Mouse (Mus musculus): ENCODE measurements around the gene Gm49340. TPM values are rescaled to one million over a fixed set of nuclear protein-coding genes. Genes with fewer than 3 reads are reported as not detected.
"Not testable (repeated sequence)": the region's sequence is repeated elsewhere in the genome, so short reads cannot be mapped to it uniquely, and the experiment has no call there.

Gene Gm49340
- polyA plus RNA-seq (2017; shearing (Covaris generic)) = not detected

GRCm38 (mm10) chr11:73329442-73329841, at the start of gene Gm49340, which contains the start of the genes Aspa and Spata22:
Gene Gm49340, plus strand, starts transcription at chr11:73329741.
Gene Aspa, minus strand, starts transcription at chr11:73329596.
Gene Spata22, plus strand, starts transcription at chr11:73329741.
- ATAC-seq = no peak

- ATAC-seq = no peak
Measured at GRCm38 (mm10) chr11:73280710-73281109, 48.8 kb upstream of the Gm49340 start.

GRCm38 (mm10) chr11:73281528-73282027, 48.0 kb upstream of the Gm49340 start:
- peak; percentile 65 for ATAC-seq

- ATAC-seq = no peak
Measured at GRCm38 (mm10) chr11:73283369-73283768, 46.2 kb upstream of the Gm49340 start.

- no peak for ATAC-seq
Measured at GRCm38 (mm10) chr11:73283926-73284325, 45.6 kb upstream of the Gm49340 start.

GRCm38 (mm10) chr11:73284351-73284750, 45.2 kb upstream of the Gm49340 start:
- no peak for ATAC-seq

- ATAC-seq = no peak
Measured at GRCm38 (mm10) chr11:73289621-73290020, 39.9 kb upstream of the Gm49340 start.

- no peak for ATAC-seq
Measured at GRCm38 (mm10) chr11:73303123-73303522, 26.4 kb upstream of the Gm49340 start.

- ATAC-seq = no peak
Measured at GRCm38 (mm10) chr11:73315961-73316360, 13.6 kb upstream of the Gm49340 start.

GRCm38 (mm10) chr11:73318581-73318980, 11.0 kb upstream of the Gm49340 start:
- not testable (repeated sequence) for ATAC-seq

- not testable (repeated sequence) for ATAC-seq
Measured at GRCm38 (mm10) chr11:73321064-73321463, 8.5 kb upstream of the Gm49340 start.

- no peak for ATAC-seq
Measured at GRCm38 (mm10) chr11:73323906-73324830, 5.4 kb upstream of the Gm49340 start.

- ATAC-seq = no peak
Measured at GRCm38 (mm10) chr11:73326485-73326886, 3.1 kb upstream of the Gm49340 start.

- ATAC-seq = no peak
Measured at GRCm38 (mm10) chr11:73327361-73327760, 2.2 kb upstream of the Gm49340 start.

- ATAC-seq = no peak
Measured at GRCm38 (mm10) chr11:73333357-73333756, 3.8 kb downstream of the Gm49340 start.

GRCm38 (mm10) chr11:73336919-73337318, 7.4 kb downstream of the Gm49340 start:
- ATAC-seq = no peak

GRCm38 (mm10) chr11:73350483-73350882, 20.9 kb downstream of the Gm49340 start, which contains the start of gene Olfr20:
Gene Olfr20, plus strand, starts transcription at chr11:73350783.
- no peak for ATAC-seq

- ATAC-seq = no peak
Measured at GRCm38 (mm10) chr11:73370946-73371345, 41.4 kb downstream of the Gm49340 start, which contains the start of gene Olfr376. Gene Olfr376, plus strand, starts transcription at chr11:73371246.

GRCm38 (mm10) chr11:73395374-73395773, 65.8 kb downstream of the Gm49340 start:
- no peak for ATAC-seq

GRCm38 (mm10) chr11:73399514-73399913, 70.0 kb downstream of the Gm49340 start, which contains the start of gene Olfr1:
Gene Olfr1, minus strand, starts transcription at chr11:73399614.
- no peak for ATAC-seq

All from inflammation-experienced regulatory T-cells, adult 6 months (primary cell).